8 mouse cellular contexts compared by ENCODE assay signal in genomic region chr11:115612059-115612409, GRCm38 (mm10). TPM values are rescaled to one million over a fixed set of nuclear protein-coding genes. Genes with fewer than 3 reads are reported as not detected.
DNase-seq lines count a peak whose midpoint lies in the region; ATAC-seq and TF ChIP-seq lines count a peak whose summit lies in the region.

No protein-coding gene starts in this region.

- peak overlapping the region; percentile 80 for H3K9ac ChIP-seq in hindbrain, embryonic 13.5 days

- peaks cover 46% of the 10 kb centered on the region for H3K36me3 ChIP-seq in hindbrain, embryonic 13.5 days

- peaks cover 21% of the 10 kb centered on the region for H3K4me1 ChIP-seq in hindbrain, embryonic 13.5 days (replicated peaks)

- peak; percentile 63 for DNase-seq in Muller cell, postnatal 12 days (ENCODE audit: inconsistent ontology term)
- DNase-seq in cerebellum, adult 11-12 months: peak; percentile 78
- DNase-seq in forelimb bud, embryonic 11.5 days (ENCODE audit: low read depth, low spot score): peak; percentile 41
- DNase-seq in left cerebral cortex, adult 2 months (ENCODE audit: extremely low spot score in 1 of 2, low spot score in 2 of 2): peak; percentile 54 to 59
- peak; percentile 85 to 87 for DNase-seq in lung, postnatal 4 days
- peak; percentile 67 for DNase-seq in spleen, adult 12 weeks (ENCODE audit: low spot score)
- DNase-seq in embryo, embryonic 11 days: no peak

- peaks cover 16% of the 10 kb centered on the region for H3K27me3 ChIP-seq in hindbrain, embryonic 13.5 days

- peak; percentile 47 for ATAC-seq in hindbrain, embryonic 13.5 days (ENCODE audit: low FRiP score)

- H3K27ac ChIP-seq in hindbrain, embryonic 13.5 days: peak overlapping the region; percentile 77
- peak overlapping the region; percentile 88 for H3K27ac ChIP-seq in left cerebral cortex, adult 2 months

- H3K9me3 ChIP-seq in hindbrain, embryonic 13.5 days: no peaks in the 10 kb centered on the region

- intact Hi-C loops in left cerebral cortex, adult 2 months (cut with DNase I): no loop called here

- H3K4me2 ChIP-seq in hindbrain, embryonic 13.5 days: peak overlapping the region; percentile 88

- no peak; the same call in 1 of the 2 replicates for TF ChIP-seq CTCF in left cerebral cortex, adult 2 months (IDR thresholded peaks at IDR 0.05)

- peak overlapping the region; percentile 62 for H3K4me3 ChIP-seq in hindbrain, embryonic 13.5 days
- H3K4me3 ChIP-seq in left cerebral cortex, adult 2 months: peak overlapping the region; percentile 80

- 1% methylated on average over 13 of the region's 13 CpGs for WGBS in hindbrain, embryonic 13.5 days

RNA-seq across cellular contexts. Expression of gene Mif4gd, which starts 0.7 kb away (rescaled TPM):
- polyA plus RNA-seq in hindbrain, embryonic 13.5 days (2015; fragmentation: Nextera tagmentation; extraction: Ambion mirVana): 11.3 and 11.5 TPM in 2 replicates
- total RNA-seq in left cerebral cortex, adult 2 months (2021): 10 to 100 TPM; 15.6 to 16.0 TPM

RNA-seq across cellular contexts. Expression of gene Gga3, which starts 8.2 kb away (rescaled TPM):
- polyA plus RNA-seq in hindbrain, embryonic 13.5 days (2015; fragmentation: Nextera tagmentation; extraction: Ambion mirVana): 33.6 and 35.6 TPM in 2 replicates
- total RNA-seq in left cerebral cortex, adult 2 months (2021): 10 to 100 TPM; 83.9 to 95.1 TPM

RNA-seq across cellular contexts. Expression of gene Mrps7, which starts 8.3 kb away (rescaled TPM):
- polyA plus RNA-seq in hindbrain, embryonic 13.5 days (2015; fragmentation: Nextera tagmentation; extraction: Ambion mirVana): 76.0 and 81.3 TPM in 2 replicates
- 10 to 100 TPM; 51.5 to 51.7 TPM for total RNA-seq in left cerebral cortex, adult 2 months (2021)

RNA-seq across cellular contexts. Expression of gene Slc25a19, which starts 16.1 kb away (rescaled TPM):
- 35.6 and 41.1 TPM in 2 replicates for polyA plus RNA-seq in hindbrain, embryonic 13.5 days (2015; fragmentation: Nextera tagmentation; extraction: Ambion mirVana)
- total RNA-seq in left cerebral cortex, adult 2 months (2021): 10 to 100 TPM; 57.2 to 59.5 TPM

RNA-seq across cellular contexts. Expression of gene Nup85, which starts 47.8 kb away (rescaled TPM):
- 109 and 110 TPM in 2 replicates for polyA plus RNA-seq in hindbrain, embryonic 13.5 days (2015; fragmentation: Nextera tagmentation; extraction: Ambion mirVana)
- total RNA-seq in left cerebral cortex, adult 2 months (2021): 10 to 100 TPM; 48.3 to 52.7 TPM
